Mouse (Mus musculus) liver, embryonic 16.5 days (tissue): ENCODE data around the gene Capg. TPM values are rescaled to one million over a fixed set of nuclear protein-coding genes. Genes with fewer than 3 reads are reported as not detected.

Source experiments
- ATAC-seq: fragments of 200-750 bp; cut with Nextera tagmentation; 2 replicates; pipeline ENCODE4 v1.8.0; 2017; ENCODE audit warnings: low read depth, mild to moderate bottlenecking, moderate number of reproducible peaks, moderate library complexity
- H3K27ac ChIP-seq: fragments of 300-500 bp; sonication (generic); 2 replicates; pipeline ENCODE4 v1.5.1; 2014; ENCODE audit warnings: mild to moderate bottlenecking, low read length
- H3K27me3 ChIP-seq: fragments of 300-500 bp; sonication (generic); 2 replicates; pipeline ENCODE4 v1.6.1; 2014; ENCODE audit warnings: low read depth, low read length, mixed read lengths; ENCODE audit not compliant: control insufficient read depth, insufficient read depth
- H3K36me3 ChIP-seq: fragments of 300-500 bp; sonication (generic); 2 replicates; pipeline ENCODE4 v1.6.1; 2014; ENCODE audit warnings: mild to moderate bottlenecking; ENCODE audit not compliant: control insufficient read depth, insufficient read depth
- H3K4me1 ChIP-seq: fragments of 300-500 bp; sonication (generic); 2 replicates; pipeline ENCODE4 v1.6.1; 2014; ENCODE audit warnings: low read depth, low read length, mixed read lengths; ENCODE audit not compliant: control insufficient read depth
- H3K4me2 ChIP-seq: fragments of 300-500 bp; sonication (generic); 2 replicates; pipeline ENCODE4 v1.6.1; 2014; ENCODE audit warnings: low read depth, low read length, mixed read lengths
- H3K4me3 ChIP-seq: fragments of 300-500 bp; sonication (generic); 2 replicates; pipeline ENCODE4 v1.5.1; 2014; ENCODE audit warnings: low read depth, mild to moderate bottlenecking, low read length
- H3K9ac ChIP-seq: fragments of 300-500 bp; sonication (generic); 2 replicates; pipeline ENCODE4 v1.6.1; 2014; ENCODE audit warnings: low read depth, low read length
- H3K9me3 ChIP-seq: fragments of 300-500 bp; sonication (generic); replicated peaks from 2 replicates; pipeline ENCODE4 v1.6.1; 2016; ENCODE audit warnings: low read length; ENCODE audit not compliant: control insufficient read depth
- WGBS: fragments of 180-500 bp; shearing (Covaris S2); extraction: QIAGEN DNeasy Blood & Tissue Kit; methylation state at CpG from one replicate; pipeline ENCODE4 v1.1.7; 2014; ENCODE audit not compliant: insufficient replicate concordance; 5-methylcytosine and 5-hydroxymethylcytosine counted together
- polyA plus RNA-seq: library from polyadenylated mRNA; unstranded; fragments of >200 nt; fragmentation: Nextera tagmentation; extraction: Ambion mirVana; gene quantifications from 2 replicates; pipeline ENCODE4 v1.2.1, GENCODE M21; 2015

Capg gene
- polyA plus RNA-seq, 1 experiment from 2014 or later, result 20.3 TPM

DNA sequence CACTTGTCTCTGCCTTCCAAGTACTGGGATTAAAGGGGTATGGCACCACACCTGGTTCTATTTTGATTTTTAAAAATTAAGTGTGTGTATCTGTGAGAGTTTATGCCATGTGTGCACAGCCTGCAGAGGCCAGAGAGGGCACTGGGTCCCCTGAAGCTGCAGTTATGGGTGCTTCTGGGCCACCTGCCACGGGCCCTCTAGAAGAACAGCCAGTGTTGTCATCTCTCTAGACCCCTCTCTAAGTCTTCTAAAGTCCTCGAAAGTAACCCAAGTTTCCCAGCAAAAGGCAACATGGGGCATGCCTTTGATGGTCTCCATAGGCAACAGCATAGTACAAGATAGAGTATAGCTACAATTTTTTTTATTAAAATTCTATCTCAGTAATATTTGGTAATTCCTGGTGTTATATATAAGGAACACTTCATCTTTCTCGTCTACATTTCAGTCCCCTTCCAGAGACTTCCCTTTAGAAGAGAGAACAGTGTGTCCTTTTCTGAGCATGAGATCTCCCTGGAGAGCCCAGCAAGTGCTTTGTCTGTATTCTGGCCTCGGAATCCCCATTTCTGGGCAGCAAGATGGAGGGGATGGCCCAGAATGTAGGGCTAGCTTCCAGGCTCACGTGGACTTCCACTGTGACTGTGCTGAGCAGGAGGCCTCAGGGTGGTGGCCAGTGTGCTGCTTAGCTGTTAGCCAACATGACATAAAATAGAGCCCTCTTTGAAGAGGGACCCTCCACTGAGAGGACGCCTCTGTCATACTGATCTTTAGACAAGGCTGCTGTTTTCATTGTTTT lies 49.0 kb downstream of the Capg start:
- Histone ChIP-seq H3K27me3 (no peaks in the 10 kb centered on the region), H3K9ac (no peak overlapping the region), H3K9me3 (no peaks in the 10 kb centered on the region), H3K4me3 (no peak overlapping the region), H3K36me3 (no peaks in the 10 kb centered on the region), H3K4me1 (peaks cover 9% of the 10 kb centered on the region), H3K4me2 (no peak overlapping the region), H3K27ac (no peak overlapping the region)
- ATAC-seq, result no peak
- WGBS, result 56% methylated on average over 6 of the region's 6 CpGs

GRCm38 (mm10) chr6:72593914-72594313 lies 49.7 kb downstream of the Capg start:
- Histone ChIP-seq H3K4me1 (peaks cover 13% of the 10 kb centered on the region), H3K4me2 (no peak overlapping the region), H3K27me3 (no peaks in the 10 kb centered on the region), H3K27ac (no peak overlapping the region), H3K9ac (no peak overlapping the region), H3K36me3 (no peaks in the 10 kb centered on the region), H3K9me3 (no peaks in the 10 kb centered on the region), H3K4me3 (no peak overlapping the region)
- no peak for ATAC-seq
- 49% methylated on average over 5 of the region's 5 CpGs for WGBS

DNA sequence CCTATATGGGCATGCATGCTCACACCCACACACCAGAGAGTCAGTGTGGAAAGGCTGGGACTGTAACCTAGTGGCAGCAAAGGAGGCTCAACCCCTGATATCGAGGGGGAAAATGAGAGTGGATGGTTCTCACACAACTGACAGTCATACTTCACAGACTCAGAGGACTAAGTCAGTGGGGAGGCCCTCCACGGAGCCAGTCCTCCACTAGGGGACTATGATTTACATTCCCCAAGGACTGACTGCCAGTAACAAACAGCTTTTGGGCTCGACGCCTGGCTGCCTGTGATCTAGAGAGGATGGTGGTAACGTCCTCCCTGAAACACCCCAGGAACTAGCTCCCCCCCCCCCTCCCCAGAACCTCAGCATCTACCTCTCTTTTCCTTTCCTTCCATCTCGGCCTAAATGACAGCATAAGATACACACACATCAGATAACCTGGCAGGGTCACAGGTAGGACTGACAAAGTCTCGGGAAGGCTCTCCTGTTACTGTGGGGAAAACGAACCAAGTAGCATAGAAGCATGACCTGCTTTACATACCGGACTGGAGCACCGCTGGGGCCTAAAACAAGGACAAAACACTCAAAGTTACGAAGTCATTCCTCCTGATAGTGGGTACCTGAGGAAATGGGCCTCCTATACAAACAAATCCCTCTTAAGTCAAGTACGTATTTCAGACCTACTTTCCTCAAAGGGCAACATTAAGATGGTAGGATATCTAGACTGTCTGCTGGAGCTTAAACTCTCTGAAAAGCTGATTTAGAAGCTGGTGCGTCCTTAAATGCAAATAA lies 53.1 kb downstream of the Capg start:
- no peaks in the 10 kb centered on the region for H3K9me3 ChIP-seq
- ATAC-seq, result no peak
- H3K4me3 ChIP-seq, result peak overlapping the region; percentile 70
- H3K4me2 ChIP-seq, result peak overlapping the region; percentile 83
- no peak overlapping the region for H3K27ac ChIP-seq
- WGBS, result 48% methylated on average over 13 of the region's 13 CpGs
- H3K27me3 ChIP-seq, result no peaks in the 10 kb centered on the region
- no peaks in the 10 kb centered on the region for H3K36me3 ChIP-seq
- peak overlapping the region; percentile 73 for H3K9ac ChIP-seq
- H3K4me1 ChIP-seq, result peaks cover 18% of the 10 kb centered on the region

GRCm38 (mm10) chr6:72597956-72598753 lies 54.0 kb downstream of the Capg start, which contains the start of the genes Elmod3 and Retsat:
Elmod3 (minus strand) TSS chr6:72598413.
Retsat (plus strand) TSS chr6:72598475.
- peak within 1 kb of the TSS; percentile 83 for H3K4me2 ChIP-seq
- H3K9ac ChIP-seq, result peak within 1 kb of the TSS; percentile 73
- H3K9me3 ChIP-seq, result no peaks in the 10 kb centered on the region
- H3K36me3 ChIP-seq, result no peaks in the 10 kb centered on the region
- peaks cover 18% of the 10 kb centered on the region for H3K4me1 ChIP-seq
- WGBS, result under 1% methylated on average over 38 of the region's 38 CpGs
- ATAC-seq, result peak; percentile 86
- H3K4me3 ChIP-seq, result peak within 1 kb of the TSS; percentile 70
- no peaks in the 10 kb centered on the region for H3K27me3 ChIP-seq
- peak within 1 kb of the TSS; percentile 66 for H3K27ac ChIP-seq

DNA sequence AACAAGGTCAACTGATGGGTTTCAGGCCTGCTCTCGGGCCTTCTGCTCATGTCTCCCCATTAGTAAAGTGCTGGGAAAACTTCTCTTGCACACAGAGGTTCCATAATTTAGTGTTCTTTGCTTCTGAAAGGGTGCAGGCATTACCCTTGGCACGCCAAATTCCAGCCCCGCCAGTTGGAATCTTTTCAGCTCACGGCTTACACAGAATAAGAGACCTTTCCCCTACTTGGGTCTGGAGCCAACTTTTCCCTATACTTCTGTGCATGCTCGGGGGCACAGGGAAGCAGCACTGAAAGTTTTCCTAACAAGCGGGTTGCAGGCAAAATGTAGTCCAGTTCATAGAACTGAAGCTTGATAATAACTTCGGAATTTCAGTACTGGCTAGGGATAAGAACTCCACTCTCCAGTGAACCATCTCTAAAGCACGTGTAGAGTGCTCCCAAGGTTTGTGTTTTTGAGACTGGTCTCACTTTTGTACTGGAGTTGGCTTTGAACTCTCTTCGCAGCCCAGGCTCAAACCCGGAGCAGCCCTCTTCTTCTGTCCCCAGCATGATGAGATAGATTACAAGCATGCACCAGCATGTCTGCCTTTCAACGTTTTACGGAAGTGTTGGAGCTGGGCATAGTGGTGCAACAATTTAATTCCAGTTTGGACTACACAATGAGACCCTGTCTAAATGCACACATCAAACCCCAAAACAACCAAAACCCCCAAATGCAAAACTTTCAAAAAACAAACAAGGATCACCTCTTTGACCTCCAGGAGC lies 54.8 kb downstream of the Capg start:
- H3K9ac ChIP-seq, result peak overlapping the region; percentile 73
- H3K27me3 ChIP-seq, result no peaks in the 10 kb centered on the region
- no peaks in the 10 kb centered on the region for H3K9me3 ChIP-seq
- 30% methylated on average over 12 of the region's 12 CpGs for WGBS
- no peaks in the 10 kb centered on the region for H3K36me3 ChIP-seq
- peak overlapping the region; percentile 66 for H3K27ac ChIP-seq
- ATAC-seq, result peak; percentile 52
- H3K4me3 ChIP-seq, result peak overlapping the region; percentile 70
- H3K4me1 ChIP-seq, result peaks cover 18% of the 10 kb centered on the region
- H3K4me2 ChIP-seq, result peak overlapping the region; percentile 83

DNA sequence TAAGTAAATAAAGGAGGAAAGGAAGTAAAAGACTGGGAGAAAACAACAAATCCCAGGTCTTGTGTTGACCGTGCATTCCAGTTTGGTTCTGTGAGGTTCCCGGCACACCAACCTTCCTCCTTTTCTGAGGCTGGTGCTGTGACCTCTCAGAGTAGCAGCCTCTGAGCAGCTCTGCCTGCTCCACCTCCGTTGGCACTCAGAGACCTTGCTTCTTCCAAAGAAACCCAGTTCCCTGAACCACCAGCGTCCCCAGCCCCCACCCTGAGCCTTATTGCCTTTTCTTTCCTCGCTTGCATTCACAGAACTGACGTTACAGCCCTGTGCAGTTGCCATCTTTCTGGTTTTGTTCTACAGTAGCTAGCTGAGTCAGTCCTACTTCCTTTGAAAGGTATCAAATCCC lies 56.0 kb downstream of the Capg start:
- ATAC-seq, result no peak
- Histone ChIP-seq H3K36me3 (no peaks in the 10 kb centered on the region), H3K4me1 (peaks cover 18% of the 10 kb centered on the region), H3K9ac (no peak overlapping the region), H3K27me3 (no peaks in the 10 kb centered on the region), H3K4me3 (no peak overlapping the region), H3K27ac (no peak overlapping the region), H3K9me3 (no peaks in the 10 kb centered on the region), H3K4me2 (no peak overlapping the region)
- 72% methylated on average over 6 of the region's 6 CpGs for WGBS

DNA sequence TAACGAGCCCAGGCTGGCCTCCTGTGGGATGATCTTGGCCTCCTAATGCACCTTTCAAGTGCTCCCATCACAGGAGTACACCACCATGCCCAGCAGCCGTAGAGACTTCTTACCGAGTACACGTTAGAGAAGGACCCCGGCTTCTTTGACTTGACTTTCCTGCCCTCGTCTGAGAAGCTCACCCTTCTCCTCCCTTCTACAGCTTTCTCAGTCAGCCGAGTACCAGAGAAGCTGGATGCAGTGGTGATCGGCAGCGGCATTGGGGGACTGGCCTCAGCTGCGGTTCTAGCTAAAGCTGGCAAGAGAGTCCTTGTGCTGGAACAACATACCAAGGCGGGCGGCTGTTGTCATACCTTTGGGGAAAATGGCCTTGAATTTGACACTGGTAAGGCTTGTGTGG lies 56.6 kb downstream of the Capg start:
- H3K27ac ChIP-seq, result no peak overlapping the region
- 82% methylated on average over 12 of the region's 12 CpGs for WGBS
- ATAC-seq, result no peak
- H3K4me3 ChIP-seq, result no peak overlapping the region
- no peaks in the 10 kb centered on the region for H3K36me3 ChIP-seq
- no peak overlapping the region for H3K9ac ChIP-seq
- no peaks in the 10 kb centered on the region for H3K9me3 ChIP-seq
- no peaks in the 10 kb centered on the region for H3K27me3 ChIP-seq
- H3K4me1 ChIP-seq, result peaks cover 18% of the 10 kb centered on the region
- H3K4me2 ChIP-seq, result no peak overlapping the region

- ATAC-seq, result no peak
- H3K4me1 ChIP-seq, result peaks cover 18% of the 10 kb centered on the region
- no peak overlapping the region for H3K9ac ChIP-seq
- no peak overlapping the region for H3K27ac ChIP-seq
- 7% methylated on average over 1 of the region's 1 CpGs for WGBS
- no peak overlapping the region for H3K4me2 ChIP-seq
- no peaks in the 10 kb centered on the region; the same call in 1 of the 2 replicates for H3K36me3 ChIP-seq
- no peaks in the 10 kb centered on the region for H3K9me3 ChIP-seq
- H3K27me3 ChIP-seq, result no peaks in the 10 kb centered on the region
- H3K4me3 ChIP-seq, result no peak overlapping the region
These were observed 57.5 kb downstream of the Capg start for GRCm38 (mm10) chr6:72601732-72602131.
